Mouse (Mus musculus) neural tube, embryonic 12.5 days (tissue): Measurements from ENCODE around the gene Actn1. TPM values are rescaled to one million over a fixed set of nuclear protein-coding genes. Genes with fewer than 3 reads are reported as not detected.

Experiments used
- ATAC-seq: fragments of 200-750 bp; cut with Nextera tagmentation; 2 replicates; pipeline ENCODE4 v1.8.0; 2017; ENCODE audit warnings: low read depth, mild to moderate bottlenecking, moderate TSS enrichment, moderate library complexity; ENCODE audit not compliant: low FRiP score
- H3K27ac ChIP-seq: fragments of 300-500 bp; sonication (generic); 2 replicates; pipeline ENCODE4 v1.5.1; 2016
- H3K27me3 ChIP-seq: fragments of 300-500 bp; sonication (generic); replicated peaks from 2 replicates; pipeline ENCODE4 v1.6.1; 2016; ENCODE audit warnings: mild to moderate bottlenecking
- H3K36me3 ChIP-seq: fragments of 300-500 bp; sonication (generic); 2 replicates; pipeline ENCODE4 v1.6.1; 2016; ENCODE audit warnings: mild to moderate bottlenecking
- H3K4me1 ChIP-seq: fragments of 300-500 bp; sonication (generic); 2 replicates; pipeline ENCODE4 v1.6.1; 2016
- H3K4me2 ChIP-seq: fragments of 300-500 bp; sonication (generic); replicated peaks from 2 replicates; pipeline ENCODE4 v1.6.1; 2016; ENCODE audit warnings: mild to moderate bottlenecking
- H3K4me3 ChIP-seq: fragments of 300-500 bp; sonication (generic); 2 replicates; pipeline ENCODE4 v1.5.1; 2016
- H3K9ac ChIP-seq: fragments of 300-500 bp; sonication (generic); 2 replicates; pipeline ENCODE4 v1.6.1; 2016; ENCODE audit warnings: mild to moderate bottlenecking
- H3K9me3 ChIP-seq: fragments of 300-500 bp; sonication (generic); 2 replicates; pipeline ENCODE4 v1.6.1; 2016; ENCODE audit warnings: mild to moderate bottlenecking
- WGBS: fragments of 180-500 bp; shearing (Covaris S2); methylation state at CpG from one replicate; pipeline ENCODE4 v1.1.7; 2016; 5-methylcytosine and 5-hydroxymethylcytosine counted together
- polyA plus RNA-seq: library from polyadenylated mRNA; unstranded; fragments of >200 nt; fragmentation: Nextera tagmentation; extraction: Ambion mirVana; gene quantifications from 2 replicates; pipeline ENCODE4 v1.2.1, GENCODE M21; 2016

Actn1 gene
- polyA plus RNA-seq, 1 experiment from 2014 or later = 15.8 TPM

DNA sequence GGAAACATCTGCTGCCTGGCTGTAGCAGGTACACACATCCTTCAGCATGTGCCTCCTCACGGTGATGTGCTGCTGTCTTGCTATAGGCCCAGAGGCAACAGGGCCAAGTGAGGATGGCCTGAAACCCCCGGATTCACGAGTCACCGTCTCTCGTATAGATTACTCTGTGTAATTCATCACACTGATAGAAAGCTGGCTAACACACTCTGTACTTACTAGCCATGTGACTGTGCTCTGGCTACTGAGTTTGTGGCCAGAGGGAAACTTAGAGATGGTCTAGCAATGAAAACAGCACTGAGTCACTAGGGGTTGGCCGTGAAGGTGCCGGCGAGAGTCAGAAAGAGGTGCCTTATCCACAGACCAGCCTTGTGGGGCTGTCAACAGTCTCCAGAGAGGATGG, 95.6 kb downstream of the Actn1 start:
- 95% methylated on average over 8 of the region's 8 CpGs for WGBS
- peaks cover 6% of the 10 kb centered on the region for H3K36me3 ChIP-seq

DNA sequence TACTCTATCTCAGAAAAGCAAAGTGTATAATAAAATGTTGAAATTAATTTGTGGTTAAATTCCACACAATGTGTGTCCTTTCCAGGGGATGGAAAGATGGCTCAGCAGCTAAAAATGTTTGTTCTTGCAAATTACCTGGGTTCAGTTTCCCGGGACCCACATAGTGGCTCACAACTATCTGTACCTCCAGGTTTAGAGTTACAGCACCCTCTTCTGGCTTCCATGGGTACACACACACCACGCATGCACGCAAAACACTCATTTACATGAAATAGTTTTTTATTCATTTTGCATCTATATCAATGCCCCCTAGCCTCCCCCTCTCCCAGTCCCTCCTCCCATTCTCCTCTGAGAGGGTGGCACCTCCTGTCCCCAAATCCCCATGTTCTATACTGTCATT, 97.7 kb downstream of the Actn1 start:
- H3K4me2 ChIP-seq = no peak overlapping the region
- no peaks in the 10 kb centered on the region for H3K27me3 ChIP-seq
- WGBS = 82% methylated on average over 3 of the region's 3 CpGs
- no peak overlapping the region for H3K4me3 ChIP-seq
- no peaks in the 10 kb centered on the region for H3K9me3 ChIP-seq
- H3K27ac ChIP-seq = no peak overlapping the region
- ATAC-seq = no peak
- peaks cover 4% of the 10 kb centered on the region for H3K36me3 ChIP-seq
- H3K9ac ChIP-seq = no peak overlapping the region
- H3K4me1 ChIP-seq = no peaks in the 10 kb centered on the region

More for the DNA sequence above, 95.6 kb downstream of the Actn1 start:
- no peaks in the 10 kb centered on the region for H3K9me3 ChIP-seq
- H3K9ac ChIP-seq = no peak overlapping the region
- H3K4me2 ChIP-seq = no peak overlapping the region
- no peak overlapping the region for H3K4me3 ChIP-seq
- H3K27me3 ChIP-seq = no peaks in the 10 kb centered on the region
- no peak for ATAC-seq
- H3K27ac ChIP-seq = no peak overlapping the region
- no peaks in the 10 kb centered on the region for H3K4me1 ChIP-seq

DNA sequence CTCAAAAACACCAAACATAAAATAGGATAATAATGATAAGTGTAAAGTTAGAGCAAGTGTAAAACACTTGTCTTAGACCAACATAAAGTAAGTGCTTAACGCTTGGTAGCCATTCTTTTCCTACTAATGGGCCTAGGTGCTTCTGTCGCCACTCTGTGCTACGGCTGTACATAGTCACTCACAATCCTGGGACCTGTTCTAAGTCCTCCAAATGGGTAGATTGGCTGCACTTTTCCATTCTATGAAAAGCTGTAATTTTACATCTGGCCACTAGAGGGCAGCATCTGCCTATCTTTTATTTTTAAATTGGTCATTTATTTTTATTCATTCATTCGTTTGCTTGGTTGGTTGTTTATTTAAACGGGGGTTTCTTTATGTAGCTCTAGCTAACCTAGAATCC, 102.5 kb downstream of the Actn1 start:
- H3K4me2 ChIP-seq = no peak overlapping the region

DNA sequence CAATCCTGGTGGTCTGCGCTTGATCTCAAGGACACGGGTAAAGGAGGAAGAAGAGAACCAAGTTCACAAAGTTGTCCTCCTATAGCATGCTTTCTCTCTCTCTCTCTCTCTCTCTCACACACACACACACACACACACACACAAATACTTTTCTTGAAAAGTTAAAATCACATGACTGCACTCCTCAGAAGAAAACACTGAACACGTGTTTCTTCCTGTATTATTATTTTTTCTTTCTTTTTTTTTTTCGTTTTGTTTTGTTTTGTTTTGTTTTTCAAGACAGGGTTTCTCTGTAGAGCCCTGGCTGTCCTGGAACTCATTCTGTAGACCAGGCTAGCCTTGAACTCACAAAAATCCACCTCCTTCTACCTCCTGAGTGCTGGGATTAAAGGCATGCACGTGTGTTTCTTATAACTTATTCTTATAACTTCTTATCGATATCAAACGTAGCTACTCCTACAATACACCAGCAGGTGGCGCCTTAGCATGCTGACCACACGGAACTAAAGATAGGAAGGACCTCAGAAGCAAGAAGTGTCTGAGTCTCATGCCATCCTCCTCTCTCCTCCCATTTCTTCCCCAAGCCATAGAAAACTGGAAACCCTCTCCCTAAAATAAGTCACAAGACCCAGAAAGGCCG, 106.4 kb downstream of the Actn1 start:
- WGBS = 44% methylated on average over 10 of the region's 10 CpGs
- ATAC-seq = no peak
- Histone ChIP-seq H3K27ac (no peak overlapping the region), H3K4me1 (0 out of 2 replicates have a peak, but pooled peaks cover 3% of the 10 kb centered on the region), H3K4me3 (no peak overlapping the region), H3K4me2 (no peak overlapping the region), H3K9ac (no peak overlapping the region), H3K9me3 (no peaks in the 10 kb centered on the region), H3K36me3 (no peaks in the 10 kb centered on the region), H3K27me3 (no peaks in the 10 kb centered on the region)

More for the DNA sequence above, 102.5 kb downstream of the Actn1 start:
- H3K9me3 ChIP-seq = no peaks in the 10 kb centered on the region
- H3K4me3 ChIP-seq = no peak overlapping the region
- ATAC-seq = no peak
- H3K27me3 ChIP-seq = no peaks in the 10 kb centered on the region
- H3K27ac ChIP-seq = no peak overlapping the region
- 12% methylated on average over 5 of the region's 5 CpGs for WGBS
- H3K4me1 ChIP-seq = no peaks in the 10 kb centered on the region
- no peak overlapping the region for H3K9ac ChIP-seq
- no peaks in the 10 kb centered on the region for H3K36me3 ChIP-seq

DNA sequence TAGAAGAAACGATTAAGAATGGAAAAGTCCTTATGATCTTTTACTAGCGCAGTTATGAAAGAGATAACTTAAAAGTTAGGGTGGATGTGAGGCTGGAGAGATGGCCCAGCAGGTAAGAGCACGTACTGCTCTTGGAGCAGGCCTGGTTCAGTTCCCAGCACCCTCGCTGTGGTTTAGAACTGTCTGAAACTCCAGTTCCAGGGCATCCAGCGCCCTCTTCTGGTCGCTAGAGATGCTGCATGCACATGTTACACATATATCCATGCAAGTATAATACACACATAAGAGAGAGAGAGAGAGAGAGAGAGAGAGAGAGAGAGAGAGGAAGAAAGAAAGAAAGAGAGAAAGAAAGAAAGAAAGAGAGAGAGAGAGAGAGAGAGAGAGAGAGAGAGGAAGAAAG, 107.1 kb downstream of the Actn1 start:
- Histone ChIP-seq H3K4me3 (no peak overlapping the region), H3K9ac (no peak overlapping the region), H3K9me3 (no peaks in the 10 kb centered on the region), H3K4me1 (0 out of 2 replicates have a peak, but pooled peaks cover 3% of the 10 kb centered on the region), H3K27ac (no peak overlapping the region), H3K36me3 (no peaks in the 10 kb centered on the region), H3K27me3 (no peaks in the 10 kb centered on the region), H3K4me2 (no peak overlapping the region)
- WGBS = 84% methylated on average over 6 of the region's 6 CpGs
- no peak for ATAC-seq

DNA sequence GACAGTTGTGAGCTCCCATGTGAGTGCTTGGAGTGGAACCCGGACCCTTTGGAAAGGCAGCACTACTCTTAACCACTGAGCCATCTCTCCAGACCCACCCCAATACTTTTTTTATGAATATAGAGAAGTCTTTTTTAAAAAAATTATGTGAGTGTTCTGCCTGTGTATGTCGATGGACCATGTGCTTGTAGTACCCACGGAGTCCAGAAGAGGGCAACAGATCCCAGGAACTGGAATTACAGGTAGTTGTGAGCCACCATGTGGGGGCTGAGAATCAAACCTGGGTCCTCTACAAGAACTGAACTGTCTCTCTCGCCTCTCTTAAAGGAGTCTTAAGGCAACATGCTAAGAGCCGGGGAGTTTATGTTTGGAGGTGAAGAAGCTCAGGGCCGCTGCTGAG, 108.3 kb downstream of the Actn1 start:
- no peaks in the 10 kb centered on the region for H3K27me3 ChIP-seq
- no peak overlapping the region for H3K9ac ChIP-seq
- WGBS = 91% methylated on average over 6 of the region's 6 CpGs
- H3K4me1 ChIP-seq = 0 out of 2 replicates have a peak, but pooled peaks cover 3% of the 10 kb centered on the region
- H3K9me3 ChIP-seq = no peaks in the 10 kb centered on the region
- H3K27ac ChIP-seq = no peak overlapping the region
- H3K4me3 ChIP-seq = no peak overlapping the region
- H3K36me3 ChIP-seq = no peaks in the 10 kb centered on the region
- no peak overlapping the region for H3K4me2 ChIP-seq
- no peak for ATAC-seq

- Histone ChIP-seq H3K4me1 (peaks cover 11% of the 10 kb centered on the region), H3K9ac (no peak overlapping the region), H3K9me3 (no peaks in the 10 kb centered on the region), H3K27me3 (no peaks in the 10 kb centered on the region), H3K27ac (no peak overlapping the region), H3K4me3 (no peak overlapping the region), H3K4me2 (peak overlapping the region; percentile 22; the same call in 1 of the 2 replicates), H3K36me3 (no peaks in the 10 kb centered on the region)
- no peak for ATAC-seq
- 22% methylated on average over 8 of the region's 8 CpGs for WGBS
These were observed 109.5 kb downstream of the Actn1 start for GRCm38 (mm10) chr12:80150624-80151023.

DNA sequence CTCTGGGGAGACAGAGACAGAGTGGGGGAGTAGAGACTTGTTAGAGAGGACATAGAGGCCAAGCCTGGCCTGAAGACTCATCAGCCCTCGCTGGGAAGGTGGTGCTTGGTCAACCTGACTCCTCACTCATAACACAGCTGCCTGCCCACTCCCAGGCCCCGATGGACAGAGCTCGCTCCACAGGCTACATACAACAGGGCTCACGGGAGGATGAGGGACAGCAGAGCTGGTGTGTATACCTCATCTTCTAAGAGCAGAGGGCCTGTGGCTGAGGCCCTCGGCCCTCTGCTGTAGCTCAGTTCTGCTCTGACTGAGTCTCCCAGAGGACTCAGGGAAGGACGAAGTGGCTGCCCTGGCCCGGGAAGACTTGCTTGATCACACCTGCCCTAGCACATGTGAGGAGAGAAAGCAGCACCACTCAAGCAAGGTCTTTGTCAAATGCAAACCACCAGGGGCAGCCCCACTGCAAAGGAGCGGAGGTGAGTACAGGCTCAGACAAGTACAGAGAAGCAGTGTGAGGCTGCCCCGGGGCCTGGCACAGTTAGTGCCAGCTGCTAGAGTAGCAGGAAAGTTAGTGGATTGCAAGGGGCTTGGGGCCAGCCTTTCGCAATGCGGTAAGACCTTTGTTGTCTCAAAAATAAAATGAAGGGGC, 112.5 kb downstream of the Actn1 start:
- Histone ChIP-seq H3K4me1 (peaks cover 11% of the 10 kb centered on the region), H3K27ac (no peak overlapping the region)
- WGBS = 89% methylated on average over 11 of the region's 11 CpGs

DNA sequence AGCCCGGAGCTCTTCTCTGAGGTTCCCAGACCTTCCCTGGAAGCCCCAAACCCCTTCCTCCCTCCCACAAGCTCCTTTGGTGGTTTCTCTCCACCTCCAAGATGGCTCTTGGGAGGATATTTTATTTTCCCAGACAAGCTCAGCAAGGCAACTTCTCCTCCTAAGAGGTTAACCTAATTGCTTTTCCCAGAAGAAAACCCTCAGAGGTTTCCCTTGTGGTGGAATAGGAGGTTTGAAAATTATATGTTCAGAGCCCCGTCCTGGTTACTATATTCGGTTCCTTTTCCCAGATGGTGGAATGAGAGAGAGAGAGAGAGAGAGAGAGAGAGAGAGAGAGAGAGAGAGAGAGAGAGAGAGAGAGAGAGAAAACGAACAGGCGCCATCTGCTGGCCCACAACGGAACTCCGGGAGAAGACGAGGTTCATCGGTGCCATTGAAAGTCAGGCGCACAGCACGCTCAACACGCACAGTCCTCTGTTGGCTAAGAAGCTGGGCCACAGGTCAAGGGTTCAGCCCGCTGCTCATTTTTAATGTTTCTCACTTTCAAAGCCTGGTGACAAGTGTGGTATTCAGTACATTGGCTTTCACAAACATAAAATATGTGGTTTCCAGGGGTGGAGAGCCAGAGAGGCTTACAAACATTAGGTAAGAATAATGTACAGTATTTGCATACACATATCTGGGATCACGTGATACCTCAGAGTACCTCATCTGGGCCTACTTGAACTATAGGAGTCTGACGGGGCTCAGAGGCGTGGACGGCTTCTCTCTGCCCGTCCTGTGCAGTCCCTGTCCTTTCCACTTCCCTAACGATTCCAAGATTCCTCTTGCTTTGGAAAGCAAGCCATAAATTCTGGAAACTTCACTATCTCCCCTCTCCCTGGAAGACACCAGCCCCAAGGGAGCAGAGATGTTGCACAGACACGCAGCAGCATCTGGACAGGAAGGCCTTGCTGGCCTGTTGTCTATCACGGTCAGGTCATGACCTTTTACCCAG, 113.6 kb downstream of the Actn1 start:
- WGBS = 36% methylated on average over 21 of the region's 21 CpGs
- H3K27ac ChIP-seq = no peak overlapping the region
- H3K9ac ChIP-seq = no peak overlapping the region
- no peak overlapping the region for H3K4me3 ChIP-seq
- no peak overlapping the region for H3K4me2 ChIP-seq
- H3K4me1 ChIP-seq = peaks cover 11% of the 10 kb centered on the region
- H3K9me3 ChIP-seq = no peaks in the 10 kb centered on the region
- peak; percentile 52 for ATAC-seq
- H3K27me3 ChIP-seq = no peaks in the 10 kb centered on the region
- H3K36me3 ChIP-seq = no peaks in the 10 kb centered on the region

More for the DNA sequence above, 112.5 kb downstream of the Actn1 start:
- Histone ChIP-seq H3K9ac (no peak overlapping the region), H3K27me3 (no peaks in the 10 kb centered on the region), H3K4me3 (no peak overlapping the region), H3K4me2 (no peak overlapping the region), H3K9me3 (no peaks in the 10 kb centered on the region), H3K36me3 (no peaks in the 10 kb centered on the region)
- no peak for ATAC-seq

DNA sequence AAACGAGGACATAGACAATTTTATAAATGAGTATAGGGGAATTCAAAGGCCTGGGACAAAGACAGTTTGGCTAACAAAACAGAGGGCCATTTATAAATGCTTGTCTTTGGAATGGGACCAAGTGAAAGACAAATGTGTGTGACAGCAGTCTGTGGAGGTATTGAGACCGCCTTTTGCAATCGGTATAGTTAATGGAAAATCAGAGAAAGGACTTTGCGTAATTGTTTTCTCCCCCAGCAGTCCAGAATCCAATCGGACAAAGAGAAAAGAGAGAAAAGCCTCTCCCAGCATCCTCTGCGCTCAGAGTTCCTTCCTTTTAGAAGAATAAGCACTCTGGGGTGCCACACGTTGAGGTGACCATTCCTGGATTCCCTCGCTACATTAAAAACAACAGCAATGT, 114.8 kb downstream of the Actn1 start:
- no peaks in the 10 kb centered on the region for H3K27me3 ChIP-seq
- no peak overlapping the region for H3K27ac ChIP-seq
- H3K9ac ChIP-seq = no peak overlapping the region
- 33% methylated on average over 8 of the region's 8 CpGs for WGBS
- no peaks in the 10 kb centered on the region for H3K36me3 ChIP-seq
- H3K9me3 ChIP-seq = no peaks in the 10 kb centered on the region
- H3K4me2 ChIP-seq = no peak overlapping the region
- H3K4me3 ChIP-seq = no peak overlapping the region
- peaks cover 8% of the 10 kb centered on the region for H3K4me1 ChIP-seq
- ATAC-seq = no peak

DNA sequence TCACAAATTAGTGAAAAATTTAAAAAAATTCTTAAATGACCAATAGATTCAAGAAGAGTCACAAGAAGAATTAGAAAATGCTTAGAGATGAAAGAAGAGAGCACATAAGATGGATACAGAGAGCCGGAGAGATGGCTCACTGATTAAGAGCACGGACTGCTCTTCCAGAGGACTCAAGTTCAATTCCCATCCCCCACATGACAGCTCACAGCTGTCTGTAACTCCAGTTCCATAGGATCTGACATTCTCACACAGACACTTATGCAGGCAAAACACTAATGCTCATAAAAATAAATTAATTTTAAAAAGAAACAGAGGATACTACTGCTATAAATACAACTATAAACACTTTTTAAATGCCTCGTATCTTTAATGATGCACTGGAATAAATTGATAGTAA, 115.3 kb downstream of the Actn1 start:
- Histone ChIP-seq H3K27me3 (no peaks in the 10 kb centered on the region), H3K4me2 (no peak overlapping the region), H3K4me1 (peaks cover 8% of the 10 kb centered on the region), H3K9me3 (no peaks in the 10 kb centered on the region), H3K27ac (no peak overlapping the region), H3K36me3 (no peaks in the 10 kb centered on the region), H3K4me3 (no peak overlapping the region), H3K9ac (no peak overlapping the region)
- 68% methylated on average over 3 of the region's 3 CpGs for WGBS
- no peak for ATAC-seq

- H3K36me3 ChIP-seq = no peaks in the 10 kb centered on the region
- no peaks in the 10 kb centered on the region for H3K27me3 ChIP-seq
- H3K4me3 ChIP-seq = no peak overlapping the region
- no peak overlapping the region for H3K27ac ChIP-seq
- H3K4me1 ChIP-seq = peaks cover 5% of the 10 kb centered on the region; the same call in 1 of the 2 replicates
- no peak for ATAC-seq
- H3K9me3 ChIP-seq = no peaks in the 10 kb centered on the region
- no peak overlapping the region for H3K4me2 ChIP-seq
- H3K9ac ChIP-seq = no peak overlapping the region
- 21% methylated on average over 7 of the region's 7 CpGs for WGBS
These were observed 118.7 kb downstream of the Actn1 start for GRCm38 (mm10) chr12:80141470-80141869.
